Mouse (Mus musculus) intestine, postnatal 0 days (tissue): ENCODE results near the gene Rnf43. TPM values are rescaled to one million over a fixed set of nuclear protein-coding genes. Genes with fewer than 3 reads are reported as not detected.
A peak's percentile ranks its signal among the peaks of the same experiment; 100 is the strongest.

Experiments used
- ATAC-seq: fragments of 200-750 bp; cut with Nextera tagmentation; 2 replicates; pipeline ENCODE4 v1.8.0; 2017; ENCODE audit warnings: mild to moderate bottlenecking, moderate TSS enrichment, moderate library complexity
- H3K27ac ChIP-seq: fragments of 300-500 bp; sonication (generic); 2 replicates; pipeline ENCODE4 v1.5.1; 2014; ENCODE audit warnings: mild to moderate bottlenecking, low read depth, low read length, moderate library complexity
- H3K27me3 ChIP-seq: fragments of 300-500 bp; sonication (generic); replicated peaks from 2 replicates; pipeline ENCODE4 v1.6.1; 2014; ENCODE audit warnings: low read length, mixed read lengths; ENCODE audit not compliant: control insufficient read depth, insufficient read depth
- H3K36me3 ChIP-seq: fragments of 300-500 bp; sonication (generic); 2 replicates; pipeline ENCODE4 v1.6.1; 2014; ENCODE audit warnings: mild to moderate bottlenecking, moderate library complexity; ENCODE audit not compliant: control insufficient read depth, insufficient read depth
- H3K4me1 ChIP-seq: fragments of 300-500 bp; sonication (generic); replicated peaks from 2 replicates; pipeline ENCODE4 v1.6.1; 2014; ENCODE audit warnings: antibody characterized with exemption, low read length, mixed read lengths; ENCODE audit not compliant: control insufficient read depth, insufficient read depth
- H3K4me2 ChIP-seq: fragments of 300-500 bp; sonication (generic); replicated peaks from 2 replicates; pipeline ENCODE4 v1.6.1; 2014; ENCODE audit warnings: low read depth, mild to moderate bottlenecking, moderate library complexity
- H3K4me3 ChIP-seq: fragments of 300-500 bp; sonication (generic); 2 replicates; pipeline ENCODE4 v1.5.1; 2014; ENCODE audit warnings: low read depth, low read length
- H3K9ac ChIP-seq: fragments of 300-500 bp; sonication (generic); 2 replicates; pipeline ENCODE4 v1.6.1; 2014; ENCODE audit warnings: mild to moderate bottlenecking, low read depth, low read length
- H3K9me3 ChIP-seq: fragments of 300-500 bp; sonication (generic); 2 replicates; pipeline ENCODE4 v1.6.1; 2016; ENCODE audit warnings: mixed run types; ENCODE audit not compliant: control insufficient read depth
- CTCF ChIP-seq: sonication (generic); IDR thresholded peaks from 2 replicates; pipeline ENCODE4 v1.5.1; 2016; ENCODE audit warnings: low read depth, mild to moderate bottlenecking, control low read depth, antibody characterized with exemption, moderate library complexity
- WGBS: fragments of 180-500 bp; shearing (Covaris S2); extraction: QIAGEN DNeasy Blood & Tissue Kit; methylation state at CpG from one replicate; pipeline ENCODE4 v1.1.7; 2014; 5-methylcytosine and 5-hydroxymethylcytosine counted together
- polyA plus RNA-seq: library from polyadenylated mRNA; unstranded; fragments of >200 nt; fragmentation: Nextera tagmentation; extraction: Ambion mirVana; gene quantifications from 2 replicates; pipeline ENCODE4 v1.2.1, GENCODE M21; 2015

Gene Rnf43
- polyA plus RNA-seq, 1 experiment from 2014 or later, result 10.7 TPM

DNA sequence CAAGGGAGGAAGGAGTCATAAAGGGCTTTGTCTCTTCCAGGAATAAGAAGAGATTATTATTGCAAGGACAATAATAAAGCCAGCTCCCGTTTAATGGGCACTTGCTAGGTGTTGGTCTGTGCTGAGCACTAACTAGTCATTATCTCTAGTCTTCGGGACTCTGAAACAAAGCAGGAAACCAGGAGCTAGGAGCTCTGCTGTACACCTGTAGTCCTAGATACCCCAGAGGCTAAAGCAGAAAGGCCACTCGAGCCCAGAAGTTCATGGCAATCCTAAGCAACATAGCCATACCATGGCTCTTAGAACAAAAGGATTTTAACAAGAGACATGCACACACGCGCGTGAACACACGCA lies 47.7 kb downstream of the Rnf43 start:
- no peak for ATAC-seq

GRCm38 (mm10) chr11:87712188-87712587 lies 49.7 kb downstream of the Rnf43 start:
- no peak for TF ChIP-seq CTCF
- Histone ChIP-seq H3K27ac (no peak overlapping the region), H3K36me3 (no peaks in the 10 kb centered on the region; the same call in 1 of the 2 replicates), H3K9ac (no peak overlapping the region), H3K9me3 (no peaks in the 10 kb centered on the region), H3K4me2 (no peak overlapping the region), H3K4me3 (no peak overlapping the region), H3K27me3 (no peaks in the 10 kb centered on the region), H3K4me1 (0 out of 2 replicates have a peak, but pooled peaks cover 8% of the 10 kb centered on the region)
- no peak for ATAC-seq
- 80% methylated on average over 4 of the region's 4 CpGs for WGBS

More for the DNA sequence above, 47.7 kb downstream of the Rnf43 start:
- H3K9me3 ChIP-seq, result no peaks in the 10 kb centered on the region
- peak overlapping the region; percentile 34; the same call in 1 of the 2 replicates for H3K9ac ChIP-seq
- H3K27me3 ChIP-seq, result no peaks in the 10 kb centered on the region
- WGBS, result 23% methylated on average over 7 of the region's 7 CpGs
- H3K36me3 ChIP-seq, result no peaks in the 10 kb centered on the region
- peak overlapping the region; percentile 17; the same call in 1 of the 2 replicates for H3K4me3 ChIP-seq
- no peak for TF ChIP-seq CTCF
- peak overlapping the region; percentile 63 for H3K4me2 ChIP-seq
- H3K4me1 ChIP-seq, result 0 out of 2 replicates have a peak, but pooled peaks cover 8% of the 10 kb centered on the region
- H3K27ac ChIP-seq, result peak overlapping the region; percentile 83

- Histone ChIP-seq H3K27me3 (no peaks in the 10 kb centered on the region), H3K4me2 (no peak overlapping the region), H3K4me1 (0 out of 2 replicates have a peak, but pooled peaks cover 3% of the 10 kb centered on the region), H3K4me3 (no peak overlapping the region), H3K36me3 (peaks cover 19% of the 10 kb centered on the region), H3K27ac (no peak overlapping the region), H3K9me3 (no peaks in the 10 kb centered on the region), H3K9ac (no peak overlapping the region)
- TF ChIP-seq CTCF, result peak; percentile 37; the same call in 1 of the 2 replicates
- 82% methylated on average over 4 of the region's 4 CpGs for WGBS
- no peak for ATAC-seq
Observed at GRCm38 (mm10) chr11:87715999-87716398, 53.5 kb downstream of the Rnf43 start.

- 84% methylated on average over 7 of the region's 7 CpGs for WGBS
- H3K4me3 ChIP-seq, result no peak overlapping the region
- no peaks in the 10 kb centered on the region for H3K27me3 ChIP-seq
- H3K4me1 ChIP-seq, result no peaks in the 10 kb centered on the region
- no peak overlapping the region for H3K9ac ChIP-seq
- no peaks in the 10 kb centered on the region for H3K9me3 ChIP-seq
- no peak for TF ChIP-seq CTCF
- ATAC-seq, result no peak
- H3K4me2 ChIP-seq, result no peak overlapping the region
- H3K27ac ChIP-seq, result no peak overlapping the region
- peaks cover 20% of the 10 kb centered on the region for H3K36me3 ChIP-seq
Observed at GRCm38 (mm10) chr11:87719526-87719925, 57.0 kb downstream of the Rnf43 start.

DNA sequence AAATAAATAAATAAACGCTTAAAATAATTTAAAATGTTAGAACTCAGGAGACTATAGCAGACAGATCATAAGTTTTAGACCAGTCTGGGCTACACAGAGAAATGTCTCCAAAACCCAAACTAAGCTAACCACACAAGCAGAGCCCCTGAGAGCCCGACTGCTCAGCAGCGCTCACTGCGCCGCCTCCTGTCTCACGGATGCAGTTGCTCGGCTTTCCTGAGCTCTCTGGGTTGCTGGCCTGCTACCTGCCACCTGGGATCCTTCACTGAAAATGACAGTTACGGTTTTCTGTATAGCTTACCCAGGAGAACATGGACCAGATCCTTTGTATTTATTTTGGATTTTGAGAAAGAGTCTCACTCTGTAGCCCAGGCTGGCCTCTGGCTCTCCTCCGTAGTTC lies 57.8 kb downstream of the Rnf43 start:
- peak; percentile 44 for TF ChIP-seq CTCF
- Histone ChIP-seq H3K4me3 (no peak overlapping the region), H3K4me2 (no peak overlapping the region), H3K27ac (no peak overlapping the region), H3K4me1 (no peaks in the 10 kb centered on the region; the same call in 1 of the 2 replicates), H3K36me3 (peaks cover 20% of the 10 kb centered on the region), H3K9ac (no peak overlapping the region), H3K9me3 (no peaks in the 10 kb centered on the region), H3K27me3 (no peaks in the 10 kb centered on the region)
- 49% methylated on average over 9 of the region's 9 CpGs for WGBS
- ATAC-seq, result no peak

GRCm38 (mm10) chr11:87720839-87721238 lies 58.3 kb downstream of the Rnf43 start:
- no peak overlapping the region for H3K27ac ChIP-seq
- no peak for ATAC-seq
- no peaks in the 10 kb centered on the region; the same call in 1 of the 2 replicates for H3K4me1 ChIP-seq
- H3K36me3 ChIP-seq, result peaks cover 20% of the 10 kb centered on the region
- no peak overlapping the region for H3K4me3 ChIP-seq
- H3K9me3 ChIP-seq, result no peaks in the 10 kb centered on the region
- WGBS, result 64% methylated on average over 9 of the region's 9 CpGs
- H3K9ac ChIP-seq, result no peak overlapping the region
- H3K4me2 ChIP-seq, result no peak overlapping the region
- TF ChIP-seq CTCF, result no peak
- no peaks in the 10 kb centered on the region for H3K27me3 ChIP-seq

DNA sequence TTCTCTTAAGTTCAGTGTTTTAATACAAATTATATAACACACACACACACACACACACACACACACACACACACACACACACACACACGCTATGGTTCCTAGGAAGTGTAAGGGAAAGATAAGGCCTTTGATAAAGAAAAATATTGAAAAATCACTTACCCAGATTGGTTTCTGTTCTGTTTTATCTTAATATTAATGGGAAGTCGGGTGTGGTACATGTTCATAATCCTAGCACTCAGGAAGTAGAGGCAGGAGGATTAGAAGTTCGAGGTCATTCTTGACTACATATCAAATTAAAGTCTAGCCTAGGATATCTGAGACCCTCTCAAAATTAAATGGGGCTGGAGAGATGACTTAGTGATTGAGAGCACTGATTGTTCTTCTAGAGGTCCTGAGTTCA lies 59.6 kb downstream of the Rnf43 start:
- ATAC-seq, result no peak
- 74% methylated on average over 3 of the region's 3 CpGs for WGBS

More for the DNA sequence above, 59.6 kb downstream of the Rnf43 start:
- no peak for TF ChIP-seq CTCF
- H3K27me3 ChIP-seq, result no peaks in the 10 kb centered on the region
- no peak overlapping the region for H3K4me3 ChIP-seq
- peaks cover 27% of the 10 kb centered on the region for H3K36me3 ChIP-seq
- H3K9ac ChIP-seq, result no peak overlapping the region
- no peaks in the 10 kb centered on the region; the same call in 1 of the 2 replicates for H3K4me1 ChIP-seq
- H3K27ac ChIP-seq, result no peak overlapping the region
- no peaks in the 10 kb centered on the region for H3K9me3 ChIP-seq
- no peak overlapping the region for H3K4me2 ChIP-seq
